Mouse (Mus musculus) fat pad, adult 2 months (tissue): ENCODE data around the gene Pld5.

ENCODE experiments used
- DNase-seq: peaks from one replicate; pipeline ENCODE4 v3.0.0-alpha.2; 2011; ENCODE audit warnings: low read depth, low spot score; ENCODE audit errors: extremely low read depth

Gene Pld5

GRCm38 (mm10) chr1:176274667-176275610, at the start of gene Pld5:
Gene Pld5 (minus strand): TSS chr1:176275312.
- no peak for DNase-seq

DNA sequence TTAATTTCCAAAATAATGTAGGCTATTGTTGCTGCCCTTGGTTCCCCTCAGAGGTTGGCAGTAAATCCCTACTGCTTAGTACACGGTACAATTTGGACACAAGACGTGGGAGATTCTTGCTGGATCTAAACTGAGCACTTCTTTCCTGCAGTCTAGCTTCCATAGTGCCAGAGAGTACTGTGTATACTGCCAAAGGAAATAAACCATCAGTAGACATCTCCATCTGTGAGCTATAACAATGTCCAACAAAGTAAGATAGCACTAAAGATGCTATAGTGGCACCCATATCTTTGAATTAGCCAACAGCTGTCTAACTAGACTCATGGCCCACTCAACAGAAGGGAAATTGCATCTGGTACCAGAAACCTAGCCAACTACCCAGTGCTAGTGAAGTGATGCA, 40.0 kb upstream of the Pld5 start:
- DNase-seq = no peak

DNA sequence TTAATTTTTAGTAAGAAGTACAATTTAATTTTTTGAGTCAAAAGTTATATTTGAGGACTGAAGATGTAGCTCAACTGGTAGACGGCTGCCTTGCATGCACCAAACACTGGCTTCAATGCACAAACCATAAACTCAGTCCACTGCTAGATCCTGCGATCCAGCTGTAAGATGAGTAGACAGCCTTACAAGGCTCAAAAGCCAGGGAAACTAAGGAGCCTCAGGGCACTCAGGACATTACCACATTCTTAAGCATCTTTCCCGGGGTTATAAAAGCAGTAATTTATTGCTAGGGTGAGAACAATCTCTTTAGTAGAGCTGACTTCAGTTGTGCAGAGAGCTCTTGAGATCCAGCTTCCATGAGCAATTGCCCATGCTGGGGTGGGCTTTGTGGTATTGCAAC, 35.1 kb upstream of the Pld5 start:
- no peak for DNase-seq

DNA sequence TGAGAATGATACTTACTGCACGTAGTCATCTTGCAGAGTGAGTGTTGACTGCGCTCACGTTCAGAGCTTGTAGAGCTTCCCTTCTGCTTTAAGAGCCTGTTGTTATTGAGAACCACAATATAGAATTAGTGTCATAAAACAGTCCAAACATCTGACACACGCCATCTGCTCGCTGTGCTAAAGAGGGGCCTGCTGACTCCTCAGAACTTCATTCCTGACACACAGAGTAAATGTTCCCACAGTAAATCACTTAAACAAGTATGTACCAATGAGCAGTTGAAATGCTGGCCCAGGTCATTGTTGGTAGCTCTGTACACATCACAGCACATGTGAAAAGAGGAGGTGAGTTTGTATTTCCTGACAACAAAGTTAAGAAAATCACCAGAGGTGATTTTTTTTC, 14.3 kb upstream of the Pld5 start:
- DNase-seq = no peak

DNA sequence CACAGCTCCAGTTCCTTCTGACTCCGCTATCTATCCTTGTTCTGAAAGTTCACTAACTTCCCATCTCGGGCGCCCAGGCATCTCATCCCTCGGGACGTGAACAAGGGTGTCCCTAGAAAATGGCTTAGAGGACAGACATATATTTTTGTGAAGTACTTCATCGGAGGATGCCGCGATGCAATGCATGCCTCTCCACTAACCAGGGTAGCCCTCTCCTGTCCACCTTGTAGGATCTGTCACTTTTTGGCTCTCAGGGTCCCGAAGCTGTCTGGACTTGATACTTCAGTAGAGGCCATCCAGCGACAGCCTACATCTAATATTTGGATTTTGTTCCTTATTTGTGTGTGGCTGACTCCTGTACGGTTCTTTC, 484 bp upstream of the Pld5 start:
- no peak for DNase-seq

GRCm38 (mm10) chr1:176248717-176249030, 26.4 kb downstream of the Pld5 start:
- DNase-seq = no peak

- no peak for DNase-seq
Observed at GRCm38 (mm10) chr1:176247885-176248716, 27.0 kb downstream of the Pld5 start.

DNA sequence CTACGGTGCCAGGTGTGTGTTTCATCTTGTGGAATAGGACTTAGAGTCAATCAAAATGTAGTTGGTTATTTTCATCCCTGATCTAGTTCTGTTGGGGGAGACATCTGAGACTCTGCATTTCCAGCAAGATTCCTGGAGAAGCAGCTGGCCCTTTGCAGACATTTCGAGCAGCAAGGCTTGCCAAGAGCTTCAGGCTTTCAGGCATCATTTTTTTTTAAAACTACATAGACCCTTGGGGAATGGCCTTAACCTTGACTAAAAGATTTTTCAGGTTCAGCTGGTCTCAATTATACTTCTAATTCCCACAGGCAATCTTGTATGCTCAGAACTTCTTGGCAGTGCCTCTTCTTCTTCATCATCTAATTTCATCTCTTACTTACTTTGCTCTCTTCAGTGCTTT, 35.9 kb downstream of the Pld5 start:
- no peak for DNase-seq

DNA sequence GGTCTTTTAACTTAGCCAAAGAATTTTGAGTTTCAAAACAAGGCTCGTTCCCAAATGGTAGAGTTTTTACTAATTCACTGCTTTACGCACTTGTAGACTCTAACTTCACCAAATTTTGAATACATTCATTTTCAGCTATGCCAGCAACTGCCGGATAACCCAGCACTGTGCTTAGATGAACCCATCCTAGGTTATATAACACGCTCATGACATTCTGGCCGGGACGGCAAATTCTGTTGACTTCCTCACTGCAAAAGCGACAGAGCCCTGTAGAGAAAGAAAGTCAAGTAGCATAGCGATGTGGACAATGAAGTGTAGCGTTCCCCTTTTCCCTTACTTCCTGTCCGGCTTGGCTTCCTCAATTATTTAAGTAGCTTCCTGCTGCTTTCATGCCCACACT, 51.3 kb downstream of the Pld5 start:
- no peak for DNase-seq

GRCm38 (mm10) chr1:176223196-176223595, 51.9 kb downstream of the Pld5 start:
- DNase-seq = no peak

DNA sequence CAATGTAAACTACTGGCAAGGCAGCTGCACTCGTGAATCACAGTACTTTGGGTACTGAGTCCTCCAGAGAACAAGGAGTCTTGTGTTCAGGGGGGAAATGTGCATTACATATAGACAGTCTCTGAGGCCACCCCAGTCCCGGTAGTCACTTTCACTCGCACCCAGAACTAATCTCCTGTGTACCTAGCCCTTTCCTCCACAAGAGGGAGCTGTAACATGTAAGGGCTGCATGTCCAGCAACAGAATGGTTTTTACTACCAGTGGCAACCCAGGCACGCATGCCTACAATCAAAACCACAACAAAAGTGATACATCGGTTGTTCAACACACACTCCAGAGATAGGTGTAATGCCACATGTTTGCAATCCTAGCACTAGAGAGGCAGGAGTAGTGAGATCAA, 56.9 kb downstream of the Pld5 start:
- DNase-seq = no peak

GRCm38 (mm10) chr1:176213645-176214221, 61.4 kb downstream of the Pld5 start:
- no peak for DNase-seq

GRCm38 (mm10) chr1:176212922-176213644, 62.0 kb downstream of the Pld5 start:
- DNase-seq = no peak

GRCm38 (mm10) chr1:176210803-176211202, 64.3 kb downstream of the Pld5 start:
- no peak for DNase-seq

- no peak for DNase-seq
Observed at GRCm38 (mm10) chr1:176208014-176208413, 67.1 kb downstream of the Pld5 start.

- DNase-seq = no peak
Observed at GRCm38 (mm10) chr1:176202360-176202759, 72.8 kb downstream of the Pld5 start.

DNA sequence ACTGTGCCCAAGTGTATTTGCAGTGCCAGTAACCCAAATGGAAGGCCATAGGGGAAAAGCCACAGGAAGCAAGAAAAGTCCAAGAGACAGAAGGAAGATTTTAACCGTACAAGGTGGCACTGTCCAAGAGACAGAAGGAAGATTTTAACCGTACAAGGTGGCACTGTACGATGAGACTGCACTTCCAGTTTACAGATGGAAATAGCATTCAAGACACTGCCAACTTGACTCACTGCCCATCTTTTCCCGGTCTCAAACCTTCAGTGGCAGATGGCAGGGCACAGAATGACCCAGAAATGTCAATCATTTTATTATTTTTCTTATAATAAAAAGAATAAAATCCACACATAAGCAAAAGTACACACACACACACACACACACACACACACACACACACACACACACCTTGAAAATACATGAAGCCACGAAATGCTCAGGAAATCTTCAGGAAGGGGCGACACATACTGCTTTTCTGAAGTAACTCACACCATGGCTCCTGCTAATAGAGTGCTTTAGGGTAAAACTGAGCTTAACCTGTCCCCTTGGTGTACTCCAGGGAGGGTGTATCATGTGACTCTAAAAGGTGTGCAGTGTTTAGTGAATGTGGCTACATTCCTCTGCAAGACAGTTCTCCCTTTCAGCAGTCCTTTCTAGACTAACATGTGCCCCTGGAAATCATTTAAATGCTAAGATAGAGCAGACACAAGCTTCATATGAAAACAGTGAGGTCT, 77.9 kb downstream of the Pld5 start:
- DNase-seq = no peak

- DNase-seq = no peak
Observed at GRCm38 (mm10) chr1:176196341-176196740, 78.8 kb downstream of the Pld5 start.

- DNase-seq = no peak
Observed at GRCm38 (mm10) chr1:176194727-176195126, 80.4 kb downstream of the Pld5 start.

- DNase-seq = peak; percentile 4
Observed at GRCm38 (mm10) chr1:176183991-176184390, 91.1 kb downstream of the Pld5 start.
